Mouse (Mus musculus) large intestine, adult 2 months (tissue): ENCODE measurements around the gene Ltn1. TPM values are rescaled to one million over a fixed set of nuclear protein-coding genes. Genes with fewer than 3 reads are reported as not detected.

Source experiments
- polyA plus RNA-seq: library from polyadenylated mRNA; depleted of rRNA; stranded (reverse); fragments of >200 nt; gene quantifications from 2 replicates; pipeline ENCODE4 v1.2.3, GENCODE M21; 2012; rRNA removed

Ltn1 gene
- polyA plus RNA-seq, 1 experiment, result 4.1 TPM

Other genes starting within 250 kb of the Ltn1 start
- gene N6amt1, start 78.4 kb downstream of the Ltn1 start, polyA plus RNA-seq, result 3.6 and 5.1 TPM in 2 replicates
- 24.4 and 34.8 TPM in 2 replicates for gene Rwdd2b, start 8.0 kb upstream of the Ltn1 start, polyA plus RNA-seq
- 25.2 and 27.0 TPM in 2 replicates for gene Usp16, start 22.1 kb upstream of the Ltn1 start, polyA plus RNA-seq
- 27.4 and 31.4 TPM in 2 replicates for gene Cct8, start 63.3 kb upstream of the Ltn1 start, polyA plus RNA-seq
- gene Map3k7cl, start 120.7 kb upstream of the Ltn1 start, polyA plus RNA-seq, result 0.41 and 0.53 TPM in 2 replicates